Mouse (Mus musculus): ENCODE data around the gene Tgm2. TPM values are rescaled to one million over a fixed set of nuclear protein-coding genes. Genes with fewer than 3 reads are reported as not detected.

Gene Tgm2
- polyA plus RNA-seq, 1 experiment: not detected

DNA sequence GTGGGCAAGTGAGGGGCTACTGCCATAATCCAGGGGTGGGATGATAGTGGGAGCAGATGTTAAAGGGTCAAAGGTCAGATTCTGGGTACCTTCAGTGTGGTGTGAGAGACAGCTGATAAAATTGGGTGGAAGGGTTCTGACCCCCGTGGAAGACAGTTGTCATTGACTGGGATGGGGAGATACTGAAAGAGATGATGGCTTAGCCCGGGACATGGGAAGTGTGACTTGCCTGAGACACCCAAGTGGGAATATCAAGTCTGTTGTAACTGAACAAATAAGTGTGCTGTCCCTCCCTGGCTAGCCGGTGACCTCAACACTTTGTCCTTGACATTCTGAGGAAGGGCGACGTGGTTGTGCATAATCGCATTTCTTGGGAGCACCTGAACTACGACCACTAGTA is 23.5 kb upstream of the Tgm2 start:
- Histone ChIP-seq H3K27ac (ENCODE audit: insufficient read depth, low read depth, low read length) (no peak overlapping the region), H3K4me3 (ENCODE audit: insufficient read depth, low read depth, low read length) (no peak overlapping the region), H3K4me1 (ENCODE audit: control insufficient read depth, insufficient read depth, low read length) (no peaks in the 10 kb centered on the region; the same call in 1 of the 2 replicates)
- WGBS: 95% methylated on average over 7 of the region's 7 CpGs
- TF ChIP-seq CTCF (IDR thresholded peaks at IDR 0.05; ENCODE audit: insufficient read depth, low read depth, low read length): no peak
- TF ChIP-seq POLR2A (IDR thresholded peaks at IDR 0.05; ENCODE audit: insufficient read depth, low read depth, low read length): no peak

DNA sequence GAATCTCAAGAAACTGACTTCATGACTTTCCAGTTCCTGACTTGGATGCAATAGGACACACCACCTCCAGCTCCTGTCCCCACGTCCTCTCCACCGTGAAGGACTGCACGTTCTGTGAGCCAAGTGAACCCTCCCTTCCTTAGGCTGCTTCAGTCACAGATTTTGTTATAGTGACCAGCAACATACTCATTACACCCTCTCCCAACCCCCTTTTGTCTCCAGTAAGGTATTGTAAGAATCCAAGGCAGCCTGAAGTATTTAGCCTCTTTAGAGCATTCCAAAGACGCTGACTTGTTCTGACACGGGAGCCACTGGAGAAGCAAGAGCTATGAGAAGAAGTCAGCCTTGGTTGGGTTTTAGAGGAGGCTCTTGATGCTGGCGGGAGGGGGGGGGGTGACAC is 23.1 kb upstream of the Tgm2 start:
- H3K27ac ChIP-seq (ENCODE audit: insufficient read depth, low read depth, low read length): no peak overlapping the region
- 84% methylated on average over 6 of the region's 6 CpGs for WGBS
- TF ChIP-seq CTCF (IDR thresholded peaks at IDR 0.05; ENCODE audit: insufficient read depth, low read depth, low read length): no peak
- TF ChIP-seq POLR2A (IDR thresholded peaks at IDR 0.05; ENCODE audit: insufficient read depth, low read depth, low read length): no peak

GRCm38 (mm10) chr2:158168741-158169211 is 22.5 kb upstream of the Tgm2 start:
- TF ChIP-seq CTCF (IDR thresholded peaks at IDR 0.05; ENCODE audit: insufficient read depth, low read depth, low read length) (no peak), POLR2A (IDR thresholded peaks at IDR 0.05; ENCODE audit: insufficient read depth, low read depth, low read length) (no peak)
- no peaks in the 10 kb centered on the region; the same call in 1 of the 2 replicates for H3K4me1 ChIP-seq (ENCODE audit: control insufficient read depth, insufficient read depth, low read length)
- H3K27ac ChIP-seq (ENCODE audit: insufficient read depth, low read depth, low read length): no peak overlapping the region
- no peak overlapping the region for H3K4me3 ChIP-seq (ENCODE audit: insufficient read depth, low read depth, low read length)
- 70% methylated on average over 8 of the region's 8 CpGs for WGBS

More for the DNA sequence above, 23.1 kb upstream of the Tgm2 start:
- Histone ChIP-seq H3K4me1 (ENCODE audit: control insufficient read depth, insufficient read depth, low read length) (no peaks in the 10 kb centered on the region; the same call in 1 of the 2 replicates), H3K4me3 (ENCODE audit: insufficient read depth, low read depth, low read length) (no peak overlapping the region)

GRCm38 (mm10) chr2:158167496-158168205 is 21.4 kb upstream of the Tgm2 start:
- H3K27ac ChIP-seq (ENCODE audit: insufficient read depth, low read depth, low read length): no peak overlapping the region
- TF ChIP-seq CTCF (IDR thresholded peaks at IDR 0.05; ENCODE audit: insufficient read depth, low read depth, low read length) (no peak), POLR2A (IDR thresholded peaks at IDR 0.05; ENCODE audit: insufficient read depth, low read depth, low read length) (no peak)
- H3K4me1 ChIP-seq (ENCODE audit: control insufficient read depth, insufficient read depth, low read length): no peaks in the 10 kb centered on the region; the same call in 1 of the 2 replicates
- no peak overlapping the region for H3K4me3 ChIP-seq (ENCODE audit: insufficient read depth, low read depth, low read length)
- 68% methylated on average over 9 of the region's 9 CpGs for WGBS

DNA sequence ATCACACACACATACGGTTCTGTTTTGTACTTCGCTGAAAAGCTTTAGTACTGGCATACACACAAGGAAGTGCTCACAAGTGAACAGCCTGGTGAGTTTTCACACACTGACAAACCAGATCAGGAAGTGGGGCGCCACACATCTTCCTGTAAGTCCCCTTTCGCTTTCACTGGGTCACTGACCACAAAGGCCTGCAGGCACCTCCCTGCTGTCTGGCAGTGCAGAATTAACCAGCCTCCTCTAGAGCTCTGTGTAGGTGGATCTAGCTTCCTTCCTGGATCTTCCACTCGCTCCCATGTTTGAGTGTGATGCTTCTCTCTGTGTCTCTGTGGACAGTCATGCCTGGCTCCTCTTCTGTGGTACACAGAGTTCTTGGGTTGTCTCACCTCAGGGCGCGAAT is 20.4 kb upstream of the Tgm2 start:
- H3K4me1 ChIP-seq (ENCODE audit: control insufficient read depth, insufficient read depth, low read length): no peaks in the 10 kb centered on the region; the same call in 1 of the 2 replicates
- no peak for TF ChIP-seq CTCF (IDR thresholded peaks at IDR 0.05; ENCODE audit: insufficient read depth, low read depth, low read length)
- TF ChIP-seq POLR2A (IDR thresholded peaks at IDR 0.05; ENCODE audit: insufficient read depth, low read depth, low read length): no peak
- no peak overlapping the region for H3K27ac ChIP-seq (ENCODE audit: insufficient read depth, low read depth, low read length)
- no peak overlapping the region for H3K4me3 ChIP-seq (ENCODE audit: insufficient read depth, low read depth, low read length)
- WGBS: 86% methylated on average over 7 of the region's 7 CpGs

GRCm38 (mm10) chr2:158165776-158166175 is 19.5 kb upstream of the Tgm2 start:
- no peak overlapping the region for H3K27ac ChIP-seq (ENCODE audit: insufficient read depth, low read depth, low read length)
- WGBS: 77% methylated on average over 4 of the region's 4 CpGs
- TF ChIP-seq CTCF (IDR thresholded peaks at IDR 0.05; ENCODE audit: insufficient read depth, low read depth, low read length) (no peak), POLR2A (IDR thresholded peaks at IDR 0.05; ENCODE audit: insufficient read depth, low read depth, low read length) (no peak)
- no peak overlapping the region for H3K4me3 ChIP-seq (ENCODE audit: insufficient read depth, low read depth, low read length)
- H3K4me1 ChIP-seq (ENCODE audit: control insufficient read depth, insufficient read depth, low read length): no peaks in the 10 kb centered on the region; the same call in 1 of the 2 replicates

- TF ChIP-seq POLR2A (IDR thresholded peaks at IDR 0.05; ENCODE audit: insufficient read depth, low read depth, low read length) (no peak), CTCF (IDR thresholded peaks at IDR 0.05; ENCODE audit: insufficient read depth, low read depth, low read length) (no peak)
- H3K27ac ChIP-seq (ENCODE audit: insufficient read depth, low read depth, low read length): no peak overlapping the region
- WGBS: 87% methylated on average over 6 of the region's 6 CpGs
- no peak overlapping the region for H3K4me3 ChIP-seq (ENCODE audit: insufficient read depth, low read depth, low read length)
- no peaks in the 10 kb centered on the region for H3K4me1 ChIP-seq (ENCODE audit: control insufficient read depth, insufficient read depth, low read length)
Observed at GRCm38 (mm10) chr2:158163034-158163433, 16.8 kb upstream of the Tgm2 start.

GRCm38 (mm10) chr2:158161761-158162160 is 15.5 kb upstream of the Tgm2 start:
- Histone ChIP-seq H3K4me1 (ENCODE audit: control insufficient read depth, insufficient read depth, low read length) (no peaks in the 10 kb centered on the region), H3K27ac (ENCODE audit: insufficient read depth, low read depth, low read length) (no peak overlapping the region), H3K4me3 (ENCODE audit: insufficient read depth, low read depth, low read length) (no peak overlapping the region)
- TF ChIP-seq POLR2A (IDR thresholded peaks at IDR 0.05; ENCODE audit: insufficient read depth, low read depth, low read length) (no peak), CTCF (IDR thresholded peaks at IDR 0.05; ENCODE audit: insufficient read depth, low read depth, low read length) (no peak)
- WGBS: 86% methylated on average over 6 of the region's 6 CpGs

- WGBS: 80% methylated on average over 7 of the region's 7 CpGs
- H3K4me3 ChIP-seq (ENCODE audit: insufficient read depth, low read depth, low read length): no peak overlapping the region
- TF ChIP-seq CTCF (IDR thresholded peaks at IDR 0.05; ENCODE audit: insufficient read depth, low read depth, low read length): no peak
- TF ChIP-seq POLR2A (IDR thresholded peaks at IDR 0.05; ENCODE audit: insufficient read depth, low read depth, low read length): no peak
- H3K4me1 ChIP-seq (ENCODE audit: control insufficient read depth, insufficient read depth, low read length): peaks cover under 1% of the 10 kb centered on the region
- H3K27ac ChIP-seq (ENCODE audit: insufficient read depth, low read depth, low read length): no peak overlapping the region
Observed at GRCm38 (mm10) chr2:158159376-158160235, 13.4 kb upstream of the Tgm2 start.

Data from olfactory bulb, adult 2 months (tissue).